Mouse (Mus musculus): ENCODE data around the gene Gata1. TPM values are rescaled to one million over a fixed set of nuclear protein-coding genes. Genes with fewer than 3 reads are reported as not detected.
"Not testable (repeated sequence)": the region's sequence is repeated elsewhere in the genome, so short reads cannot be mapped to it uniquely, and the experiment has no call there.

Gata1 gene
- total RNA-seq, 2 experiments from 2014 or later: 1.2 to 2.5 TPM

DNA sequence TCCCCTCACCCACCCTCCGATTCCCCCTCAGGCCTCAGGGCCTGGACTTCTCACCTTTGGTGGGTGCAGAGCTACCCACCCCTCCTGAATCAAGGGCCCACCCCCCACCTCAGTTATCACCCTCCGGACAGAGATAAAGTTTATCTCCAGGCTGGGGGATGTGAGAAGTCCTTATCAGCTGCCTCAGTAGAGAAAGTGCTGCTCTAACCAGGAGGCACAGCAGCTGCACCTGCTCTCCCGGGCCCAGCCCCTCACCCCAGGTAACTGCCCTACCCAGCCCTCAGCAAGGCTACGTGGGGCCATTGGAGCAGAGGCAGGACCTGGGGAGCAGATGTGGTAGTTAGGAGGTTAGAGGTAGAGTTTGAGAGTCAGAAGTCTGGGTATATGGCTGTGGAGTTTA, 11.7 kb downstream of the Gata1 start:
- no peak for DNase-seq

- no peak for DNase-seq
Measured at GRCm38 (mm10) chrX:7963829-7964626, 13.8 kb downstream of the Gata1 start.

GRCm38 (mm10) chrX:7958868-7959267, 19.0 kb downstream of the Gata1 start:
- DNase-seq: no peak

DNA sequence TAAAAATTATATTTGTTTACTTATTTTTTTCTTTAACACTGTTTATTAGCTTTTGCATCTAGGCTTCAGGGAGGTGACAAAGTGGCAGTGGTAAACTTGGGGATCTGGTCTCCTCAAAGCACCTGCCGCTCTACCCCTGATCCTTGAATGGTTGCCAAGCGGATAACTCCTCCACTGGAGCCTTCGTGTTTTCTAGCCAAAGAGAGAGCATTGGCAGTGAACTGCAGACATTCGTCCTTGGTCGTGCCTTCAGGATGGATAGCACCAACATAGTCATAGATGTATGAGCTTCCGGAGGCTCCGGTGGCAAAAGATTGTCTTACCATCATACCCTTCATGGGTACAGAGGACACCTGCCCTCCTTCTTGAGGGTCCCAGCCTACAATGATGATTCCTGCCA, 27.8 kb downstream of the Gata1 start:
- peak; percentile 31 for DNase-seq

GRCm38 (mm10) chrX:7947900-7948492, 29.9 kb downstream of the Gata1 start:
- DNase-seq: peak; percentile 91

DNA sequence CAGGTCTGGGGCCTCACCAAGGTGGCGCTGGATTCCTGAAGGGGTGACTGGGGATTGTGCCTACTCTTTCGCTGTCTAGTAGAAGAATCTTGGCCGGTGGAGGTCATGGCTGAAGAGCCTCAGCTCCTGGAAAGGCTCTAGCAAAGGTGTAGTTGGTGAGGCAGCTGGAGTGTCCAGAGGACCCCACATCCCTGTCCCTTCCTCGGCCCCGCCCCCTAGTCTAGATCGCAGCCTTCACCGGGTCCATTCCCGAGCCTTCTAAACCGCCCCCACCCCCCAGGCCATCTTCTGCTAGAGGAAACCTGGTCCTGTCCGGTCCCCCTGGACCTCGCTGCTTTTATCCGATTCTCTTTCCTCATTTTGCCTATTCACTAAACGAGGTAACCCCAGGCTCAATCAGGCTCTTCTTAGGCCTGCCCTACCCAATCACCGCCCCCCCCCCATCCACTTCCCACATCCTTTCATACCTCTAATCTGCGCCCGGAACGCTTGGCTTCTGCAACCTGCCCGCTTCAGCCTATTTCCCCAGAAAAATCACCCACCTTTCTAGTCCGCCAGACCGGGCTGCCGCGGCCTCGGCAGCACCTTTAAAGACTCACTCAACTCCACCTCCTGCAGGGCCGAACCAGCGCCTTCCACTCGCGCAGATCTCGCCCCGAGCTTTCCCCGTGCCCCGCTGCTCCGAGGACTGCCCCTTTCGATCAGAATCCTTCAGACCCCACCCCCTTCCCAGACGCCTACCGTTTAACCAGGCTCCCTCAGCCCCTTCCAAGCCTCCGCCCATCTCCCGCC, 30.6 kb downstream of the Gata1 start, which contains the start of gene Hdac6:
Gene Hdac6, minus strand, starts transcription at position 782 of the 792 bp plus-strand sequence.
- DNase-seq: peak; percentile 9

GRCm38 (mm10) chrX:7945618-7946017, 32.3 kb downstream of the Gata1 start:
- DNase-seq: no peak

GRCm38 (mm10) chrX:7937667-7938066, 40.2 kb downstream of the Gata1 start:
- no peak for DNase-seq

DNA sequence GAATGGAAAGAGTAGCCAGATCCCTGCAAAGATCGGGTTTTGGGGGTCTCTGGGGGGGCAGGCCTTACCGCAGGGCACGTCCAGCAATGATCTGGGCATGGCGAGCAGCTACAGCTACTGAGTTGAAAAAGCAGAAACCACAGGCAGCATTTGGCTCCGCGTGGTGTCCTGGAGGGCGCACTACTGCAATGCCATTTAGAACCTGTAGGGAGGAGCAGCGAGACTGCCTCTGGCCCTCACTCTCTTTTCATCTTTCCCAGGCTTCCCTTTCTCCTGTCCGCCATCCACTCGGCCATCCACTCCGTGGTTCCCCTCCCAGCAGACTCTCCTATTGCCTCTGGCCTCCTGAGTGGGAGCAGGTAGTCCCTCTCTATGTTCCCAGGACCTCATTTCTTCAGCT, 41.0 kb downstream of the Gata1 start:
- no peak for DNase-seq

DNA sequence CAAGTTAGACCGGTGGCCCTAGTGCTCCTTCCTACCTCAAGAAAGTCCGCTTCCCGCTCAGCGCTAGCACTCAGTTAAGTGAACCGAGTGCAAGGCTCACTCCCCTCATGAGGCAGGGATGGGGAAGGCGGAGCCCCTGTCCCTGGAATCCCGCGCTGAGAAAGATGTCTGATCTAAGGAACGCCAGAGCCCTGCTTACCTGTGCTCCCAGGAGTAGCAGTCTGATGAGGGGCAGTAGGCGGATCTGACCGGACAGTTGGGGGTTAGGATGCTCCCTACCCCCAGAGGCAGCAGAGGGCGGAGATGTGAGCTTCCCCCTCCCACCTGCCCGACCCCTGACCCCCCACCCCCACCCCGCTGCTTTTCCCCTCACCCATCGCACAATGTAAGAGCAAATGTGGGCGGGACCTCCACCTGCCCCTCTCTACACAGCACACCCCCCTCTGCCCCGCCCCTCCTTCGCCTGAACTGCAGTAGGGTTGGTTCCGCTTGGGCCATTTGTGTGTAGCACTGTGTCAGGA, 49.5 kb downstream of the Gata1 start, which contains the start of gene Eras:
Gene Eras, minus strand, starts transcription at position 338 of the 521 bp plus-strand sequence.
- DNase-seq: no peak

GRCm38 (mm10) chrX:7927116-7927515, 50.8 kb downstream of the Gata1 start:
- DNase-seq: no peak

DNA sequence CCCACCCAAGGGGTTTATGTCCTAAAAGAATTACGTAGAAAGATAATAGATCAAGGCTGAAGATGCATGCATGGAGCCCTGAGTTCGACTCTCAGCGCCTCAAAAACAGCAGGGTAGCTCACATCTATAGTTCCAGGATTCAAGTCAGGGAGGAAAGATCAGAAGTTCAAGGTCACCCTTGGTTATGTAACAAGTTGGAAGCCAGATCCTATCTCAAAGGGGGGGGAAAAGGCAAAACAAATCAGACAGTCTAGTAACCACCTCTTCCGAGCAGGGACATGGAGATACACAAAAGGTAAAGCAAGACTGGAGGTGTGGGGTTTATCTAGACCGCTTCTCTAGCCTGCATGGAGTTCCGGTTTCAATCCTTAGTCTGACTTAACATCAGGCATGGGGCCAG, 51.6 kb downstream of the Gata1 start:
- DNase-seq: no peak

DNA sequence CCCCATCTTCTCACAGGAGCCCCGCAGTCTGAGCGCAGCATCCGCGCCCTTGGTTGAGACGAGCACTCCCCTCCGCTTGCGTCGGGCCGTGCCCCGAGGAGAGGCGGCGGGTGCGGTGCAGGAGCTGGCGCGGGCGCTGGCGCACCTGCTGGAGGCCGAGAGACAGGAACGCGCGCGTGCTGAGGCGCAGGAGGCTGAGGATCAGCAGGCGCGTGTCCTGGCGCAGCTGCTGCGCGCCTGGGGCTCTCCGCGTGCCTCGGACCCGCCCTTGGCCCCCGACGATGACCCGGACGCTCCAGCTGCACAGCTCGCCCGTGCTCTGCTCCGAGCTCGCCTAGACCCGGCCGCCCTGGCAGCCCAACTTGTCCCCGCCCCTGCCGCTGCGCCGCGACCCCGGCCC, 55.8 kb downstream of the Gata1 start:
- DNase-seq: no peak

- DNase-seq: peak; percentile 15
Measured at GRCm38 (mm10) chrX:7919601-7920383, 58.1 kb downstream of the Gata1 start, which contains the start of gene Pcsk1n. TSS of gene Pcsk1n (plus strand) at chrX:7919822.

DNA sequence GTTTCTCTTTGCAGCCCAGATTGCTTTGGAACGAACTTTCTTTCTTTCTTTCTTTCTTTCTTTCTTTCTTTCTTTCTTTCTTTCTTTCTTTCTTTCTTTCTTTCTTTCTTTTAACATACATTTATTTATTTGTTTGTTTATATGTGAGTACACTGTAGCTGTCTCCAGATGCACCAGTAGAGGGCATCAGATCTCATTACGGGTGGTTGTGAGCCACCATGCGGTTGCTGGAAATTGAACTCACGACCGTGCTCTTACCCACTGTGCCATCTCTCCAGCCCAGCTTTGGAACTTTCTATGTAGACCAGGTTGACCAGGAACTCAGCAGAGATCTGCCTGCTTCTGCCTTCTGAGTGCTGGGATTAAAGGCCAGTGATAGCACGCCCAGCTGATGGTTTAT, 59.9 kb downstream of the Gata1 start:
- DNase-seq: not testable (repeated sequence)

GRCm38 (mm10) chrX:7915669-7916068, 62.2 kb downstream of the Gata1 start:
- peak; percentile 41 for DNase-seq

DNA sequence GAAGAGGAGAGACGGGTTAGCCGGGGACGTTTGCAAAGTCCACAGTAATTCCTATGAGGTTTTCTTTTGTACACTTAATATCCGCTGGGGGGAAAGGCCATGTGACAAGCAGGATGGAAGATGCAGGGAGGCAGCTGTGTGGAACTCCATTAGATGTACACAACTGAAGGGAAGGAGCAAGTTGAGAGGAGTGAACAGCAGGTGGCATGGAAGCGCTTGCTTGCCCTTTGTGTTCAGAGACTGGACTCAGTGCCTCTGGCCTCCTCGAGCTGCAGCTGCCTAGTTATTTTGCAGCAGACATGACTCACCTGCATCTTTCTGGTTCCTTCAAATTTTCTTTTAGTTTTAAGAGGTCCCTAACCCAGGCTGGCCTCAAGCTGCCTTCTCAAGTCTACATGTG, 67.4 kb downstream of the Gata1 start:
- DNase-seq: no peak

Measured in adrenal gland, postnatal 10 days (tissue).